Mouse (Mus musculus) myocyte (in vitro differentiated cells): ENCODE measurements around the gene Rgs6. TPM values are rescaled to one million over a fixed set of nuclear protein-coding genes. Genes with fewer than 3 reads are reported as not detected.

Source experiments
- H3K27me3 ChIP-seq: one replicate; pipeline ENCODE4 v1.6.1; 2011; ENCODE audit not compliant: control insufficient read depth, insufficient read depth, insufficient read length
- H3K36me3 ChIP-seq: one replicate; pipeline ENCODE4 v1.6.1; 2011; ENCODE audit not compliant: control insufficient read depth, insufficient read depth
- H3K4me2 ChIP-seq: one replicate; pipeline ENCODE4 v1.6.1; 2011; ENCODE audit warnings: low read depth, control low read depth
- H3K4me3 ChIP-seq: one replicate; pipeline ENCODE4 v1.5.1; 2011; ENCODE audit warnings: mild to moderate bottlenecking, control low read depth, moderate library complexity
- H3K79me2 ChIP-seq: one replicate; pipeline ENCODE4 v1.6.1; 2011; ENCODE audit not compliant: control insufficient read depth, insufficient read depth
- H3ac ChIP-seq: one replicate; pipeline ENCODE4 v1.6.1; 2011; ENCODE audit not compliant: control insufficient read depth, insufficient read length
- CEBPB ChIP-seq: IDR thresholded peaks from 2 replicates; pipeline ENCODE4 v1.6.1; 2011; ENCODE audit warnings: mild to moderate bottlenecking, moderate library complexity; ENCODE audit not compliant: poor library complexity, insufficient read depth, severe bottlenecking
- E2F4 ChIP-seq: IDR thresholded peaks from one replicate; pipeline ENCODE4 v1.6.1; 2011; ENCODE audit warnings: mild to moderate bottlenecking, control low read depth, moderate library complexity; ENCODE audit not compliant: insufficient read depth
- MAX ChIP-seq: IDR thresholded peaks from one replicate; pipeline ENCODE4 v1.6.1; 2011; ENCODE audit warnings: low read depth, mild to moderate bottlenecking, control low read depth
- MYOD1 ChIP-seq, 3 experiments: IDR thresholded peaks; one replicate each; pipeline ENCODE4 v1.6.1; 2011; ENCODE audit warnings: control low read depth in 2 of 3, low read depth in 2 of 3, mild to moderate bottlenecking in 2 of 3, moderate library complexity in 1 of 3; ENCODE audit not compliant: insufficient read length in 2 of 3, control insufficient read depth in 1 of 3
- MYOG ChIP-seq, 3 experiments: IDR thresholded peaks; one replicate each; pipeline ENCODE4 v1.6.1; 2011; ENCODE audit warnings: control low read depth in 2 of 3, low read depth in 2 of 3, mild to moderate bottlenecking in 2 of 3; ENCODE audit not compliant: insufficient read length in 2 of 3, control insufficient read depth in 1 of 3, insufficient read depth in 1 of 3
- POLR2A ChIP-seq: IDR thresholded peaks from one replicate; pipeline ENCODE4 v1.6.1; 2011; ENCODE audit warnings: low read depth, mild to moderate bottlenecking, control low read depth, moderate library complexity; ENCODE audit not compliant: insufficient read length
- POLR2AphosphoS2 ChIP-seq: IDR thresholded peaks from one replicate; pipeline ENCODE4 v1.6.1; 2011; ENCODE audit warnings: low read depth, control low read depth; ENCODE audit not compliant: insufficient read length
- REST ChIP-seq: IDR thresholded peaks from one replicate; pipeline ENCODE4 v1.6.1; 2011; ENCODE audit warnings: mild to moderate bottlenecking, control low read depth, moderate library complexity; ENCODE audit not compliant: insufficient read depth, insufficient read length
- SRF ChIP-seq: IDR thresholded peaks from one replicate; pipeline ENCODE4 v1.6.1; 2011; ENCODE audit warnings: low read depth; ENCODE audit not compliant: control insufficient read depth, insufficient read length
- TCF12 ChIP-seq: IDR thresholded peaks from one replicate; pipeline ENCODE4 v1.6.1; 2011; ENCODE audit warnings: mild to moderate bottlenecking, control low read depth; ENCODE audit not compliant: poor library complexity, insufficient read depth, severe bottlenecking
- TCF3 ChIP-seq: IDR thresholded peaks from one replicate; pipeline ENCODE4 v1.6.1; 2011; ENCODE audit warnings: low read depth, control low read depth; ENCODE audit not compliant: insufficient read length
- USF1 ChIP-seq: IDR thresholded peaks from one replicate; pipeline ENCODE4 v1.6.1; 2011; ENCODE audit warnings: low read depth, mild to moderate bottlenecking, control low read depth, moderate library complexity
- polyA plus RNA-seq: library from polyadenylated mRNA; unstranded; fragments of >200 nt; fragmentation: generic; extraction: Trizol; gene quantifications from one replicate; pipeline ENCODE4 v1.2.1, GENCODE M21; 2012; ENCODE audit warnings: missing spikeins

Gene Rgs6
- polyA plus RNA-seq, 1 experiment: not detected

GRCm38 (mm10) chr12:83070848-83071247 lies 482.8 kb downstream of the Rgs6 start:
- H3K36me3 ChIP-seq: no peaks in the 10 kb centered on the region

GRCm38 (mm10) chr12:83072181-83072887 lies 484.2 kb downstream of the Rgs6 start:
- Histone ChIP-seq H3K79me2 (no peaks in the 10 kb centered on the region), H3K27me3 (no peaks in the 10 kb centered on the region), H3K4me3 (no peak overlapping the region), H3ac (no peak overlapping the region), H3K4me2 (no peak overlapping the region), H3K36me3 (no peaks in the 10 kb centered on the region)
- TF ChIP-seq POLR2A (no peak), USF1 (no peak), TCF3 (no peak), MAX (no peak), TCF12 (no peak), MYOD1 (IDR thresholded peaks at IDR 0.05; ENCODE audit: control insufficient read depth in 1 of 3, insufficient read length in 2 of 3, low read depth in 2 of 3) (no peak), REST (no peak), POLR2AphosphoS2 (no peak), E2F4 (no peak), MYOG (IDR thresholded peaks at IDR 0.05; ENCODE audit: control insufficient read depth in 1 of 3, insufficient read depth in 1 of 3, insufficient read length in 2 of 3, low read depth in 2 of 3) (no peak), CEBPB (no peak), SRF (no peak)

More at GRCm38 (mm10) chr12:83070848-83071247, 482.8 kb downstream of the Rgs6 start:
- Histone ChIP-seq H3K4me2 (no peak overlapping the region), H3ac (no peak overlapping the region), H3K27me3 (peaks cover 6% of the 10 kb centered on the region), H3K79me2 (no peaks in the 10 kb centered on the region), H3K4me3 (no peak overlapping the region)
- no peak for TF ChIP-seq REST
- no peak for TF ChIP-seq CEBPB
- no peak for TF ChIP-seq MYOG (IDR thresholded peaks at IDR 0.05; ENCODE audit: control insufficient read depth in 1 of 3, insufficient read depth in 1 of 3, insufficient read length in 2 of 3, low read depth in 2 of 3)
- no peak for TF ChIP-seq TCF3
- TF ChIP-seq SRF: no peak
- no peak for TF ChIP-seq MAX
- TF ChIP-seq POLR2AphosphoS2: no peak
- TF ChIP-seq USF1: no peak
- TF ChIP-seq TCF12: no peak
- no peak for TF ChIP-seq POLR2A
- no peak for TF ChIP-seq MYOD1 (IDR thresholded peaks at IDR 0.05; ENCODE audit: control insufficient read depth in 1 of 3, insufficient read length in 2 of 3, low read depth in 2 of 3)
- no peak for TF ChIP-seq E2F4

- Histone ChIP-seq H3K36me3 (no peaks in the 10 kb centered on the region), H3K4me2 (no peak overlapping the region), H3K27me3 (no peaks in the 10 kb centered on the region), H3ac (no peak overlapping the region), H3K4me3 (no peak overlapping the region), H3K79me2 (no peaks in the 10 kb centered on the region)
- no peak for TF ChIP-seq POLR2AphosphoS2
- TF ChIP-seq USF1: no peak
- TF ChIP-seq TCF12: no peak
- TF ChIP-seq MYOD1 (IDR thresholded peaks at IDR 0.05; ENCODE audit: control insufficient read depth in 1 of 3, insufficient read length in 2 of 3, low read depth in 2 of 3): no peak
- TF ChIP-seq SRF: no peak
Observed at GRCm38 (mm10) chr12:83072951-83073878, 485.1 kb downstream of the Rgs6 start.

GRCm38 (mm10) chr12:83073879-83074368 lies 485.8 kb downstream of the Rgs6 start:
- Histone ChIP-seq H3K79me2 (no peaks in the 10 kb centered on the region), H3K4me2 (no peak overlapping the region), H3ac (no peak overlapping the region), H3K4me3 (no peak overlapping the region), H3K36me3 (no peaks in the 10 kb centered on the region), H3K27me3 (no peaks in the 10 kb centered on the region)
- no peak for TF ChIP-seq CEBPB
- TF ChIP-seq USF1: no peak
- TF ChIP-seq MYOG (IDR thresholded peaks at IDR 0.05; ENCODE audit: control insufficient read depth in 1 of 3, insufficient read depth in 1 of 3, insufficient read length in 2 of 3, low read depth in 2 of 3): no peak
- no peak for TF ChIP-seq POLR2A
- no peak for TF ChIP-seq REST

- no peak overlapping the region for H3K4me3 ChIP-seq
- H3K79me2 ChIP-seq: no peaks in the 10 kb centered on the region
- no peak overlapping the region for H3ac ChIP-seq
- H3K27me3 ChIP-seq: no peaks in the 10 kb centered on the region
- no peak overlapping the region for H3K4me2 ChIP-seq
- H3K36me3 ChIP-seq: no peaks in the 10 kb centered on the region
- TF ChIP-seq MAX (no peak), POLR2A (no peak), SRF (no peak), POLR2AphosphoS2 (no peak), E2F4 (no peak), USF1 (no peak), TCF12 (no peak), CEBPB (no peak)
Observed at GRCm38 (mm10) chr12:83076179-83076578, 488.1 kb downstream of the Rgs6 start.
